Comparison of ENCODE assay signal across 9 mouse cellular contexts in the genomic region with DNA sequence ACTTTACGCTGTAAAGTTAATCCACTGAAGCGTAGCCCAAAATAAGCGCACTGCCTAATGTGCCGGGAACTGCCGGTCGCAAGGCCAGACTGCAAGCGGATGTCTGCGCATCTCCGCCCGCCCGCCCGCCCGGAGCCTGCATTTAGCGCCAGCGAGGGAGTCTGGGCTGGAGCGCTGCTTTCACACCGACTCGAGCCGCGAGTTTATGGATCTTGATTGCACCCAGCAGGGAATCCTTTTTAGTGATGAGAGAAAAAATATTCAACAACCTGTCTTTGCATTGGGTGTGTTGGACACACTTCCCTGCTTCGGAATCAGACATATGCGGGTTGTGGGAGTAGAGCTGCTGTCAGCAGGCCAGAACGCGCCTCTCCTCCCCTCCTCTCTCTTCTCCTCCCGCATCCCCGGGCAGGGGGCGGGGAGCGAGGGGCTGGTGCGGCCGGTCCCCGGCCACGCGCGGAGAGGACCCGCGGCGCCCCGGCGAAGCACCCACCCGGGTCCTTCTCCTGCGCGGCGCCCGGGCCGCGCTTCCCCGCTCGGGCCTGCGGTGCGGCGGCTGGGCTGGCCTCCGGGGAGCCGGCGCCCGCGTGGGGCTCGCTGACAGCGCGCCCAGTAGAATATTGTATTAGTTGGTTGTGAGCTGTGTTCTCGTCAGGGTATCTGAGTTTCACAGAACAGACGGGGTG. TPM values are rescaled to one million over a fixed set of nuclear protein-coding genes. Genes with fewer than 3 reads are reported as not detected.
DNase-seq lines count a peak whose midpoint lies in the region; ATAC-seq lines count a peak whose summit lies in the region.
"Had no signal": no experiment of that assay in that cellular context is flagged by ENCODE, and none has a peak within 500 bp of the region (broad histone marks: within the 10 kb centered on the region; RNA-seq: fewer than 3 reads in every experiment).

No protein-coding gene starts in this region.

- H3K9ac ChIP-seq in intestine, embryonic 14.5 days (ENCODE audit: low read length) = peak overlapping the region; percentile 38
- no peak overlapping the region for H3K9ac ChIP-seq in liver, embryonic 15.5 days
- no peak overlapping the region; the same call in 1 of the 2 replicates for H3K9ac ChIP-seq in stomach, embryonic 14.5 days (replicated peaks; ENCODE audit: low read depth, low read length)

- H3K4me3 ChIP-seq in intestine, embryonic 14.5 days (ENCODE audit: low read depth, low read length) = peak overlapping the region; percentile 36
- H3K4me3 ChIP-seq in liver, embryonic 15.5 days (replicated peaks) = 0 out of 2 replicates have a peak overlapping the region, but pooled peaks have one; percentile 24
- peak overlapping the region; percentile 35 for H3K4me3 ChIP-seq in stomach, embryonic 14.5 days (ENCODE audit: low read depth, low read length)

- peak overlapping the region; percentile 90 for H3K4me2 ChIP-seq in intestine, embryonic 14.5 days (ENCODE audit: low read length)
- H3K4me2 ChIP-seq in liver, embryonic 15.5 days = peak overlapping the region; percentile 41
- H3K4me2 ChIP-seq in stomach, embryonic 14.5 days (replicated peaks; ENCODE audit: low read depth, low read length) = peak overlapping the region; percentile 75

- no peaks in the 10 kb centered on the region for H3K36me3 ChIP-seq in intestine, embryonic 14.5 days (ENCODE audit: control insufficient read depth, insufficient read depth, low read length)
- H3K36me3 ChIP-seq in liver, embryonic 15.5 days (replicated peaks) = no peaks in the 10 kb centered on the region
- H3K36me3 ChIP-seq in stomach, embryonic 14.5 days (ENCODE audit: control insufficient read depth, insufficient read depth, low read length) = no peaks in the 10 kb centered on the region

- ATAC-seq in intestine, embryonic 14.5 days (replicated peaks; ENCODE audit: low FRiP score, low TSS enrichment, low read depth) = no peak
- no peak for ATAC-seq in liver, embryonic 15.5 days (ENCODE audit: insufficient read depth)
- no peak for ATAC-seq in stomach, embryonic 14.5 days (ENCODE audit: insufficient number of reproducible peaks, insufficient read depth, low FRiP score, low read depth)

- peaks cover 51% of the 10 kb centered on the region for H3K27me3 ChIP-seq in intestine, embryonic 14.5 days (replicated peaks; ENCODE audit: control insufficient read depth, insufficient read depth, low read length)
- peaks cover 85% of the 10 kb centered on the region for H3K27me3 ChIP-seq in liver, embryonic 15.5 days
- H3K27me3 ChIP-seq in stomach, embryonic 14.5 days (ENCODE audit: control insufficient read depth, insufficient read depth, low read length) = peaks cover 30% of the 10 kb centered on the region

- WGBS in intestine, embryonic 14.5 days = under 1% methylated on average over 57 of the region's 61 CpGs
- WGBS in liver, embryonic 15.5 days (ENCODE audit: insufficient replicate concordance) = 2% methylated on average over 61 of the region's 61 CpGs
- under 1% methylated on average over 61 of the region's 61 CpGs for WGBS in stomach, embryonic 14.5 days

- no peaks in the 10 kb centered on the region for H3K9me3 ChIP-seq in intestine, embryonic 14.5 days (ENCODE audit: control insufficient read depth, low read length)
- no peaks in the 10 kb centered on the region for H3K9me3 ChIP-seq in liver, embryonic 15.5 days (replicated peaks)
- no peaks in the 10 kb centered on the region for H3K9me3 ChIP-seq in stomach, embryonic 14.5 days (ENCODE audit: control insufficient read depth, low read depth, low read length)

- peaks cover 4% of the 10 kb centered on the region; the same call in 1 of the 2 replicates for H3K4me1 ChIP-seq in intestine, embryonic 14.5 days (replicated peaks; ENCODE audit: control insufficient read depth, insufficient read depth, low read length)
- H3K4me1 ChIP-seq in liver, embryonic 15.5 days (replicated peaks) = no peaks in the 10 kb centered on the region
- H3K4me1 ChIP-seq in stomach, embryonic 14.5 days (ENCODE audit: control insufficient read depth, insufficient read depth, low read length) = peaks cover 4% of the 10 kb centered on the region

- peak; percentile 7 for DNase-seq in adrenal gland, adult 2 months
- no peak for DNase-seq in adrenal gland, postnatal 25 days
- peak; percentile 10 for DNase-seq in thymus, postnatal 4 days
- DNase-seq in thymus, adult 18-20 months = no peak
- peak; percentile 74 for DNase-seq in intestine, embryonic 14.5 days (ENCODE audit: low spot score)
- no peak for DNase-seq in spleen, postnatal 36 days (ENCODE audit: low spot score in 2 of 2)

- H3K27ac ChIP-seq in intestine, embryonic 14.5 days (ENCODE audit: low read depth) = no peak overlapping the region
- no peak overlapping the region for H3K27ac ChIP-seq in liver, embryonic 15.5 days (replicated peaks)
- H3K27ac ChIP-seq in stomach, embryonic 14.5 days (ENCODE audit: low read length) = no peak overlapping the region

RNA-seq across cellular contexts. Expression of a gene that starts 35.2 kb away (rescaled TPM):
- total RNA-seq in adrenal gland, adult 2 months (2021) = not detected
- not detected in 2 replicates for polyA plus RNA-seq in adrenal gland, adult 2 months (2012; rRNA removed)
- total RNA-seq in adrenal gland, postnatal 25 days (2021) = not detected in 2 replicates
- polyA plus RNA-seq in intestine, embryonic 14.5 days (2014; fragmentation: Nextera tagmentation; extraction: Ambion mirVana) = not detected in 2 replicates
- not detected in 2 replicates for polyA plus RNA-seq in liver, embryonic 15.5 days (2015; fragmentation: Nextera tagmentation; extraction: Ambion mirVana)
- polyA plus RNA-seq in stomach, embryonic 14.5 days (2014; fragmentation: Nextera tagmentation; extraction: Ambion mirVana) = 0.29 TPM in 1 of 2 replicates, not detected in the other
- total RNA-seq: common myeloid progenitor, adult 5-6 weeks had no signal

Comparison
In these comparisons a context has a peak if more than half of its experiments do, and no peak if none do; other contexts are left out.
1. DNase-seq: peak in adrenal gland, adult 2 months (single experiment), thymus, postnatal 4 days (single experiment) and intestine, embryonic 14.5 days (single experiment); none in adrenal gland, postnatal 25 days (single experiment), thymus, adult 18-20 months (0 of 2) and spleen, postnatal 36 days (0 of 2).
2. Peak in every context shown above with its lines, with median percentiles within 50 percentile points of each other: H3K4me2 ChIP-seq and H3K4me3 ChIP-seq.